Mouse (Mus musculus) bone marrow macrophage, adult 2 months (primary cell): Measurements from ENCODE around the gene Abcg4.

Source experiments
- CTCF ChIP-seq: IDR thresholded peaks from 2 replicates; pipeline ENCODE4 v1.5.1; 2012; ENCODE audit warnings: low read depth, mild to moderate bottlenecking, low read length, moderate library complexity
- POLR2A ChIP-seq: IDR thresholded peaks from 2 replicates; pipeline ENCODE4 v1.6.1; 2012; ENCODE audit warnings: mild to moderate bottlenecking, low read depth, low read length, borderline replicate concordance

GRCm38 (mm10) chr9:44309756-44310155 lies 21.3 kb upstream of the Abcg4 start:
- TF ChIP-seq CTCF (no peak), POLR2A (no peak)
